Mouse (Mus musculus) ES-Bruce4 (cell line): Measurements from ENCODE around the gene Pcyt2.
"Not testable (repeated sequence)": the region's sequence is repeated elsewhere in the genome, so short reads cannot be mapped to it uniquely, and the experiment has no call there.

Experiments used
- CTCF ChIP-seq: IDR thresholded peaks from one replicate; pipeline ENCODE4 v1.8.1; 2011; ENCODE audit warnings: low read depth, low read length
- POLR2A ChIP-seq: IDR thresholded peaks from one replicate; pipeline ENCODE4 v1.8.1; 2011; ENCODE audit warnings: low read length; ENCODE audit not compliant: insufficient read depth

- TF ChIP-seq CTCF, POLR2A: not testable (repeated sequence)
Observed at GRCm38 (mm10) chr11:120582982-120583293, 34.8 kb downstream of the Pcyt2 start.
